Mouse (Mus musculus): ENCODE data around the gene Vmn1r35.

GRCm38 (mm10) chr6:66643779-66644178 is 41.9 kb downstream of the Vmn1r35 start, which contains the start of gene Vmn1r34:
- TF ChIP-seq CEBPB (IDR thresholded peaks at IDR 0.05; ENCODE audit: insufficient read depth, poor library complexity, severe bottlenecking) (no peak), TCF12 (IDR thresholded peaks at IDR 0.05; ENCODE audit: insufficient read depth, poor library complexity, severe bottlenecking) (no peak), POLR2A (IDR thresholded peaks at IDR 0.05; ENCODE audit: insufficient read length, low read depth) (no peak), USF1 (IDR thresholded peaks at IDR 0.05; ENCODE audit: low read depth) (no peak), MAX (IDR thresholded peaks at IDR 0.05; ENCODE audit: low read depth) (no peak)

All from myocyte (in vitro differentiated cells).